Mouse (Mus musculus): ENCODE measurements around the gene Zfp286.
A peak's percentile ranks its signal among the peaks of the same experiment; 100 is the strongest.
"Not testable (repeated sequence)": the region's sequence is repeated elsewhere in the genome, so short reads cannot be mapped to it uniquely, and the experiment has no call there.

The Zfp286 gene

GRCm38 (mm10) chr11:62776510-62776909 lies 12.8 kb downstream of the Zfp286 start:
- no peak for DNase-seq

- no peak for DNase-seq
These were observed 28.4 kb downstream of the Zfp286 start for GRCm38 (mm10) chr11:62760755-62761457.

GRCm38 (mm10) chr11:62758491-62758890 lies 30.8 kb downstream of the Zfp286 start:
- no peak for DNase-seq

GRCm38 (mm10) chr11:62757906-62758305 lies 31.4 kb downstream of the Zfp286 start:
- DNase-seq, result no peak

- no peak for DNase-seq
These were observed 32.1 kb downstream of the Zfp286 start for GRCm38 (mm10) chr11:62757143-62757507.

GRCm38 (mm10) chr11:62756456-62757142 lies 32.7 kb downstream of the Zfp286 start:
- peak; percentile 99 for DNase-seq

- no peak for DNase-seq
These were observed 36.5 kb downstream of the Zfp286 start, which contains the start of gene Gm10428 for GRCm38 (mm10) chr11:62752780-62753179. Gene Gm10428, plus strand, starts transcription at chr11:62753100.

GRCm38 (mm10) chr11:62752191-62752590 lies 37.1 kb downstream of the Zfp286 start:
- DNase-seq, result no peak

- DNase-seq, result not testable (repeated sequence)
These were observed 39.8 kb downstream of the Zfp286 start for GRCm38 (mm10) chr11:62749445-62749844.

GRCm38 (mm10) chr11:62748062-62748461 lies 41.2 kb downstream of the Zfp286 start:
- no peak for DNase-seq

- DNase-seq, result no peak
These were observed 42.0 kb downstream of the Zfp286 start for GRCm38 (mm10) chr11:62747227-62747626.

GRCm38 (mm10) chr11:62746001-62746533 lies 43.2 kb downstream of the Zfp286 start:
- peak; percentile 90 for DNase-seq

GRCm38 (mm10) chr11:62744103-62744502 lies 45.2 kb downstream of the Zfp286 start:
- peak; percentile 84 for DNase-seq

GRCm38 (mm10) chr11:62742261-62742957 lies 46.9 kb downstream of the Zfp286 start:
- DNase-seq, result no peak

- DNase-seq, result no peak
These were observed 48.1 kb downstream of the Zfp286 start for GRCm38 (mm10) chr11:62741186-62741585.

GRCm38 (mm10) chr11:62732665-62733064 lies 56.6 kb downstream of the Zfp286 start:
- DNase-seq, result no peak

GRCm38 (mm10) chr11:62732022-62732387 lies 57.3 kb downstream of the Zfp286 start:
- DNase-seq, result no peak

- DNase-seq, result peak; percentile 94
These were observed 57.8 kb downstream of the Zfp286 start, which contains the start of gene Zfp287 for GRCm38 (mm10) chr11:62731311-62732021. Gene Zfp287, minus strand, starts transcription at chr11:62731905.

- no peak for DNase-seq
These were observed 61.0 kb downstream of the Zfp286 start for GRCm38 (mm10) chr11:62728276-62728675.

GRCm38 (mm10) chr11:62710657-62711056 lies 78.6 kb downstream of the Zfp286 start:
- DNase-seq, result no peak

- DNase-seq, result no peak
These were observed 81.0 kb downstream of the Zfp286 start for GRCm38 (mm10) chr11:62708252-62708651.

GRCm38 (mm10) chr11:62706141-62706540 lies 83.1 kb downstream of the Zfp286 start:
- no peak for DNase-seq

All from cerebellum, adult 9-10 months (tissue).